13 mouse cellular contexts compared by ENCODE assay signal in the genomic region with DNA sequence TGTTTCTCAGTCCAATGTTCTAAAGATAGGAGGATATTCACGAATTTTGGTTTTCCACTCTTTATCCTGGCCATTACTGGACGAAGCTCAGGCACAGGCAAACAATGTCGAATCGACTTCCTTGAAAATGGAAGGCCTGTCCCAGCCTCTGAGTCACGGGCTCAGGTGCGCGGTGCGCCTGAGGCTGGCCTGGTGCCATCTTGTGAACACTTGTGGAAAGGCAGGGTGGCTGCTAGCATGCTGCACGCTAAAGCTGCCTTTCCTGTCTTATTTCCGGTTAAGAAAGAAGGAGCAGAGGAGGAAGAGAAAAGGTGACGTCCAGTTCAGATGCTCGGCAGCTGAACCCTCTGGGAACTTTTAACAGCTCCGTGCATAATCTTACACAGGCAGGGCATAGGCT.
DNase-seq lines count a peak whose midpoint lies in the region; TF ChIP-seq lines count a peak whose summit lies in the region.
"Had no signal": no experiment of that assay in that cellular context is flagged by ENCODE, and none has a peak within 500 bp of the region (broad histone marks: within the 10 kb centered on the region; RNA-seq: fewer than 3 reads in every experiment).

No protein-coding gene starts in this region.

- no peak overlapping the region for H3K27ac ChIP-seq in ES-E14 (ENCODE audit: insufficient read depth, low read depth, low read length, poor library complexity, severe bottlenecking)
- H3K27ac ChIP-seq: embryonic facial prominence, embryonic 12.5 days; liver, embryonic 15.5 days; neural tube, embryonic 12.5 days had no signal

- H3K36me3 ChIP-seq in ES-E14 (ENCODE audit: control insufficient read depth, insufficient read depth, low read length, poor library complexity, severe bottlenecking) = no peaks in the 10 kb centered on the region
- H3K36me3 ChIP-seq: embryonic facial prominence, embryonic 12.5 days; liver, embryonic 15.5 days; neural tube, embryonic 12.5 days had no signal

- H3K9ac ChIP-seq in ES-E14 (ENCODE audit: insufficient read depth, low read depth, low read length, poor library complexity, severe bottlenecking) = no peak overlapping the region
- H3K9ac ChIP-seq: embryonic facial prominence, embryonic 12.5 days; liver, embryonic 15.5 days; neural tube, embryonic 12.5 days had no signal

- in situ Hi-C loops in ES-E14 (cut with MboI; ENCODE audit: low sequenced_read_pairs in 2 of 2, unreplicated experiment in 2 of 2) = no loop called here

- peak; percentile 17 to 46 for DNase-seq in cerebellum, postnatal 25 days
- DNase-seq in cerebellum, adult 9-10 months = no peak
- DNase-seq in left cerebral cortex, postnatal 4 days = peak; percentile 17
- no peak for DNase-seq in left cerebral cortex, adult 18-20 months (ENCODE audit: low spot score in 2 of 2)
- DNase-seq in 416B (ENCODE audit: low read depth) (peak; percentile 32), ES-E14 (ENCODE audit: low read depth, low spot score) (no peak)
- no peak for DNase-seq in retina, embryonic 14.5 days (ENCODE audit: low spot score)
- DNase-seq: layer of hippocampus, postnatal 36 days; lung, postnatal 4 days; retina, postnatal 1 day had no signal

- no peak overlapping the region for H3K4me3 ChIP-seq in ES-E14 (ENCODE audit: insufficient read depth in 1 of 2, low read depth in 1 of 2, low read length in 2 of 2, poor library complexity in 1 of 2, severe bottlenecking in 1 of 2)
- H3K4me3 ChIP-seq: embryonic facial prominence, embryonic 12.5 days; liver, embryonic 15.5 days; neural tube, embryonic 12.5 days had no signal

- no peaks in the 10 kb centered on the region for H3K9me3 ChIP-seq in ES-E14 (ENCODE audit: control insufficient read depth, insufficient read depth, low read depth, low read length)
- H3K9me3 ChIP-seq: embryonic facial prominence, embryonic 12.5 days; liver, embryonic 15.5 days; neural tube, embryonic 12.5 days had no signal

- no peaks in the 10 kb centered on the region for H3K4me1 ChIP-seq in ES-E14 (ENCODE audit: control insufficient read depth in 2 of 2, insufficient read depth in 2 of 2, low read length in 2 of 2, poor library complexity in 1 of 2)
- H3K4me1 ChIP-seq: liver, embryonic 15.5 days; neural tube, embryonic 12.5 days had no signal

- intact Hi-C loops in left cerebral cortex, postnatal 4 days (cut with DNase I) = no loop called here

TF ChIP-seq in ES-E14, 5 proteins besides CTCF, POLR2A, EP300 and RAD21:
- no peak for TF ChIP-seq ZNF384 (IDR thresholded peaks at IDR 0.05; ENCODE audit: low read depth, low read length)
- peak; percentile 5; the same call in 1 of the 2 replicates for TF ChIP-seq ZC3H11A (IDR thresholded peaks at IDR 0.05; ENCODE audit: borderline replicate concordance, low read depth, low read length)
- no peak for TF ChIP-seq CHD2 (IDR thresholded peaks at IDR 0.05; ENCODE audit: low read depth, low read length)
- TF ChIP-seq MAFK (IDR thresholded peaks at IDR 0.05; ENCODE audit: insufficient read depth, low read depth, low read length) = no peak
- TF ChIP-seq HCFC1 (IDR thresholded peaks at IDR 0.05; ENCODE audit: borderline replicate concordance, insufficient read depth, low read length) = no peak
TF ChIP-seq in ES-E14: peak in this region for 1.

Comparison
In these comparisons a context has a peak if more than half of its experiments do, and no peak if none do; other contexts are left out.
1. DNase-seq: peak in cerebellum, postnatal 25 days (2 of 2), left cerebral cortex, postnatal 4 days (single experiment) and 416B (single experiment); none in cerebellum, adult 9-10 months (single experiment), left cerebral cortex, adult 18-20 months (0 of 2), ES-E14 (single experiment) and retina, embryonic 14.5 days (single experiment).